Mouse (Mus musculus) E14TG2a.4 (cell line): ENCODE data around the gene Rps6kc1.
A peak's percentile ranks its signal among the peaks of the same experiment; 100 is the strongest.

Source experiments
- H3K27me3 ChIP-seq: 2 replicates; pipeline ENCODE4 v1.6.1; 2014; ENCODE audit warnings: low read length, control low read depth; ENCODE audit not compliant: insufficient read depth
- H3K36me3 ChIP-seq: 2 replicates; pipeline ENCODE4 v1.6.1; 2014; ENCODE audit warnings: low read length, control low read depth; ENCODE audit not compliant: insufficient read depth
- H3K4me1 ChIP-seq: replicated peaks from 2 replicates; pipeline ENCODE4 v1.6.1; 2014; ENCODE audit warnings: low read depth, low read length, control low read depth
- H3K4me3 ChIP-seq: replicated peaks from 2 replicates; pipeline ENCODE4 v1.5.1; 2014; ENCODE audit warnings: mild to moderate bottlenecking, low read length
- H3K9me3 ChIP-seq: 2 replicates; pipeline ENCODE4 v1.6.1; 2014; ENCODE audit warnings: low read length, control low read depth
- CTCF ChIP-seq: conservative IDR thresholded peaks from 2 replicates; pipeline ENCODE4 v1.5.1; 2014; ENCODE audit warnings: low read length
- NANOG ChIP-seq: IDR thresholded peaks from 2 replicates; pipeline ENCODE4 v1.6.1; 2014; ENCODE audit warnings: borderline replicate concordance, low read length, mixed read lengths
- POU5F1 ChIP-seq: IDR thresholded peaks from 2 replicates; pipeline ENCODE4 v1.6.1; 2014; ENCODE audit warnings: low read length, borderline replicate concordance

Rps6kc1 gene

DNA sequence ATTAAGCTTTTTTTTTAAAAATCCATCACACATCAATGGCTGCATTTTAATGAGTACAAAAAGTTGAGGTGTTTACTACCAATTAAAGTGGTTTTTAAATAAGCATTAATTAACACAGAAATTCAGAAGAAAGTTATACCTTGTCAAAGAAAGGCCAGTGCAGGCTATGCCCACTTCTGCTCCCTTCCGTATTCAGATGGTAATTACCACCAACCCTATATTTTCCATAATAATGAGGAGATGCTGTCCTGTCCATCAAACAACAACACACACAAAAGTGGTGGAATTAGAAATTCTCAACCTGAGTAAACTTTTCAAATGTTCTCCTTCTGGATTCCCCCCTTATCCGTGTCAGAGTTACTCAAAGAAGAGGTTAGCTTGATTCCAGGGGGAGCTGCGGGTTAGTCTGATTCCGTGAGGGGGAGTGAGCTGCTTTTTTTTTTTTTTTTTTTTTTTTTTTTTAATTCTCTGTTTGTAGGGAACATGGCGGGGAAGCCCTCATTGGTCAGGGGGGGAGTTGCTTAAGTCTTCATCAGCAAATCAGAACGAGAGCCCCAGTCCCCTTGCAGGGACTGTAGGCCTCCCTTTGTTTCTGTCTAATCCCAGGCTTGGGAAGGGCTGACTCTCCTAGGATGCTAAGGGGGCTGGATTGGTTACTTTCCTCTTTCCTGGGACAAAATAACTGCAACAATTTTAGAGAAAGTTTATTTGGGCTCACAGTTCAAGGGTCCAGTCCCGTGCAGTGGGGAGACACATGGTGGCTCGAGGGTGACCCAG, 159.6 kb downstream of the Rps6kc1 start:
- no peak overlapping the region for H3K4me3 ChIP-seq
- peaks cover 6% of the 10 kb centered on the region; the same call in 1 of the 2 replicates for H3K27me3 ChIP-seq
- peaks cover 10% of the 10 kb centered on the region for H3K4me1 ChIP-seq
- H3K9me3 ChIP-seq = peaks cover 23% of the 10 kb centered on the region
- no peak for TF ChIP-seq POU5F1
- no peak for TF ChIP-seq CTCF
- TF ChIP-seq NANOG = no peak
- H3K36me3 ChIP-seq = no peaks in the 10 kb centered on the region

DNA sequence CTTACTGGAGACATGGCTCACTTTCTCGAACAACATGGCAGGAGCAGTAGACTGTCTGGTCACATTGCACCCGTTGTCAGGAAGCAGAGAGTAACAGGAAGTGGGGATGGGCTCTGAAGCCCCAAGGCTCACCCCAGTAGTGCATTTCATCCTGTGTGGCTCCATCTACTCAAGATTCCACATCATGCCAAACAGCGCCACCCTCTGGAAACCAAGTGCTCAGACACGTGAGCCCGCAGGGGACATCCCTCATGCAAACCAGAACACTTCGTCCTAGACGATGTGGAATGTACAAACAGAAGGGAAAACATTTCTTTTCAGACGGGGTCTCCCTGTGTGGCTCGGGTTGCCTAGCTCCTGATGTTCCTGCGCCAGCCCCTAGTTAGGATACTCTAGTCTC, 162.6 kb downstream of the Rps6kc1 start:
- H3K4me1 ChIP-seq = peaks cover 14% of the 10 kb centered on the region
- TF ChIP-seq NANOG (no peak), CTCF (peak; percentile 28; the same call in 1 of the 2 replicates), POU5F1 (no peak)
- H3K4me3 ChIP-seq = no peak overlapping the region
- peaks cover 20% of the 10 kb centered on the region for H3K9me3 ChIP-seq
- no peaks in the 10 kb centered on the region for H3K36me3 ChIP-seq
- peaks cover 8% of the 10 kb centered on the region; the same call in 1 of the 2 replicates for H3K27me3 ChIP-seq

DNA sequence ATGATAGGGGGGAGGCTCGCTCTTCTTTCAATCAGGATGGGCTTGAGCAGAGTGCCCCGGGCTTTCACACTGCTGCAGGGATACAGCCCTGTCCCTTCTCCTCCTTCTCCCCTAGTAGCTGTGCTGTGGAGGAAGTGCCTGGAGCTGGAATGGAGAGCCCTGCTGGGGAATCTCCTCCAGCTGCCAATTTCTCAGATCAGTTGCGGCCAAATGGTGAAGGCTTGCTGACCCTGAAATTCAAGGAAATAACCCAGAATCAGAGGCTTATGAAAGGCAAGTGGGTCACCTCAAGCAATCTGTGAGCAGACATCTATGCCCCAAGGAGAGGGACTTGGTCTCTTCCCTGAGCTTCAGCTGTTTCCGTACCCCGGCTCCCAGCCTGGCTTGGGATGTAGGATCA, 170.1 kb downstream of the Rps6kc1 start:
- H3K4me3 ChIP-seq = no peak overlapping the region
- no peaks in the 10 kb centered on the region for H3K27me3 ChIP-seq
- H3K36me3 ChIP-seq = no peaks in the 10 kb centered on the region
- TF ChIP-seq CTCF (no peak), POU5F1 (no peak), NANOG (no peak)
- H3K9me3 ChIP-seq = no peaks in the 10 kb centered on the region
- H3K4me1 ChIP-seq = no peaks in the 10 kb centered on the region

DNA sequence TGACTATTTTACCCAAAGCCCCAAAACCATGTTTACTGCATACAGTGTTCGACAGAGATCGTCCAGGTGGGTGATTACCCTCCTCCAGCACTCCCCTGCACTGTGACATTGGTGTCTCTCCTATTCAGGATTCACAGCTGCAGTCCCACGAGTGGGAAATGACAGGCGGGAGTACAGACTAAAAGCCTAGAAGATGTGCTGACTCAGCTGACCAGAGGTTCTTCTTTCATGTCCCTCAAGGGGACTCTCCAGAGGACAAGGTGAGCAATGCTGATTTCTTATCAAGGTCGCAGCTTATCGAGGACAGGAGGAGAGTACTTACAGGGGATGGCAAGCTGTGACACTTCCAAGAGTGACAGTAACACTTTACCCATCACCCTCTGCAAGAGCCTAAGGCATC, 178.8 kb downstream of the Rps6kc1 start:
- TF ChIP-seq NANOG (no peak), CTCF (no peak), POU5F1 (no peak)
- Histone ChIP-seq H3K36me3 (no peaks in the 10 kb centered on the region), H3K27me3 (peaks cover 4% of the 10 kb centered on the region; the same call in 1 of the 2 replicates), H3K9me3 (no peaks in the 10 kb centered on the region), H3K4me1 (no peaks in the 10 kb centered on the region), H3K4me3 (no peak overlapping the region)

DNA sequence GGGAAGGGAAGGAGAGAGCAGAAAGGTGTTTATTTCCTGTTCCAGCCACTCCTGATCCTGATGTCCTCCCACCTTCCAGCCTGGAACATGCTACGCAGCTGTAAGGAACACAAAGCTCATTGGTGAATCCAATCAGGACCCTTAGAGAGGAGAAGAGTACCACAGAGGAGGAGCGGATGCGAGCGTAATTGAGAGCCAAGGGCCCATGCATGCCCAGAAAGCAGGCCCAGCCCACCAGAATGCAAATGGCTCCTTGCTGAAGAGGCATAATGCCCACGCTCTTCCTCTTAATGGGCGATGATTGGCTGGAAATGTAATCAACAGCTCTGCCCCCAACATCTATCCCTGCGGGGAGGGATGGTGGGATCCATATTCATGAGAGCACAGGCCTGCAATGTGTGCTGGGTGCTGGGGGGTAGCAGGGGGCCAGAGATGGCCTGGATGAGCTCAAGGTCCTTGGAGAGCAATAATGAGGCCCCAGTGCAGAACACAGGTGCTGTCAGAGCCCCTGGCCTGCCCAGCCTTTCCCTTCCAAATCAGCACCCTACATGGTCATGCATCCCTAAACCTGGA, 182.0 kb downstream of the Rps6kc1 start:
- no peaks in the 10 kb centered on the region for H3K36me3 ChIP-seq
- peaks cover 4% of the 10 kb centered on the region; the same call in 1 of the 2 replicates for H3K27me3 ChIP-seq
- no peaks in the 10 kb centered on the region for H3K9me3 ChIP-seq
- no peak overlapping the region for H3K4me3 ChIP-seq
- H3K4me1 ChIP-seq = no peaks in the 10 kb centered on the region
- no peak for TF ChIP-seq NANOG
- no peak for TF ChIP-seq CTCF
- TF ChIP-seq POU5F1 = no peak

DNA sequence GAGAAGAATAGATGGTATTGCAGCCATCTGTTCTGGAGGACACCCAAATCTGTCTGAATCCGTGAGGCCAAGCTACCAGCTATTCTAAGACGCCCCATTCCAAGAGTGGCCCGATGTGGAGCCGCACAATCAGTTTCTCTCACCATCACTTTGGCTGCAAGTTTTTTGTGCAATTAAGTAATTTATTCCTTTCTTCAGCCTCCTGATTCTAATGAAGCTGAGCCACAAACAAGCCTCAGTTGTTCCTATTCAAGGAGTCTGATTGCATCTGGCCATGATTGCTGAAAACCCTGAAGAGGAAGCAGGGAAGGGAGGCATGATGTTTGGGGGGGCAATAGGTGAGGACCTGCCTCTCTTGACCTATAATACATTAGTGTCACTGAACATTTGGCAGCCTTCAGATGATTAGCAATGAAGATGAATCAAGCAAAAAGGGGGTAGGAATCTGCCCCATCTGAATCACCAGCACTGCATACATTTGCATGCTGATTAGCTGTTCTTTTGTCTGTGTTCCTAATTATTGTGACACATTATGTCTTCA, 183.4 kb downstream of the Rps6kc1 start:
- H3K4me1 ChIP-seq = no peaks in the 10 kb centered on the region
- H3K4me3 ChIP-seq = no peak overlapping the region
- TF ChIP-seq POU5F1 = no peak
- peaks cover 11% of the 10 kb centered on the region; the same call in 1 of the 2 replicates for H3K27me3 ChIP-seq
- no peaks in the 10 kb centered on the region for H3K36me3 ChIP-seq
- H3K9me3 ChIP-seq = no peaks in the 10 kb centered on the region

DNA sequence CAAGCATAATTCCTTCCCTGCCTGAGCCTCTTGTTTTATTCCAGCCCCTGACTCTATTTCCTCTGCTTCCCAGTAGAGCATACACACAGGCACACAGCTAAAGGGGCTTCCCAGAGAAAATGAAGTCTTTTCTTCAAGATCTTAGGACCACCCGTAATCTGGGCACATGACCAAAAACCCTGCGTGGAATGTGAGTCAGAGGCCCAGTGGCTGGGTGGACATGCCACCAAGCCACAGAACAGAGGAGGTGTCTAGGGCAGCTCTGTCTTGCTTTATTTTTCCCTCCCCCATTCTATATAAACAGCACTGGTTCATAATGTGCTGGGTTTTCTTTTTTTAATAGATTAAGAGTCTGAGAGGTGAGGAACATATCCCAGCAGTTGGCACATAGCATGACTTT, 184.2 kb downstream of the Rps6kc1 start:
- Histone ChIP-seq H3K4me3 (no peak overlapping the region), H3K9me3 (no peaks in the 10 kb centered on the region), H3K27me3 (peaks cover 11% of the 10 kb centered on the region; the same call in 1 of the 2 replicates), H3K4me1 (no peaks in the 10 kb centered on the region), H3K36me3 (no peaks in the 10 kb centered on the region)
- TF ChIP-seq NANOG (no peak), POU5F1 (no peak), CTCF (no peak)

DNA sequence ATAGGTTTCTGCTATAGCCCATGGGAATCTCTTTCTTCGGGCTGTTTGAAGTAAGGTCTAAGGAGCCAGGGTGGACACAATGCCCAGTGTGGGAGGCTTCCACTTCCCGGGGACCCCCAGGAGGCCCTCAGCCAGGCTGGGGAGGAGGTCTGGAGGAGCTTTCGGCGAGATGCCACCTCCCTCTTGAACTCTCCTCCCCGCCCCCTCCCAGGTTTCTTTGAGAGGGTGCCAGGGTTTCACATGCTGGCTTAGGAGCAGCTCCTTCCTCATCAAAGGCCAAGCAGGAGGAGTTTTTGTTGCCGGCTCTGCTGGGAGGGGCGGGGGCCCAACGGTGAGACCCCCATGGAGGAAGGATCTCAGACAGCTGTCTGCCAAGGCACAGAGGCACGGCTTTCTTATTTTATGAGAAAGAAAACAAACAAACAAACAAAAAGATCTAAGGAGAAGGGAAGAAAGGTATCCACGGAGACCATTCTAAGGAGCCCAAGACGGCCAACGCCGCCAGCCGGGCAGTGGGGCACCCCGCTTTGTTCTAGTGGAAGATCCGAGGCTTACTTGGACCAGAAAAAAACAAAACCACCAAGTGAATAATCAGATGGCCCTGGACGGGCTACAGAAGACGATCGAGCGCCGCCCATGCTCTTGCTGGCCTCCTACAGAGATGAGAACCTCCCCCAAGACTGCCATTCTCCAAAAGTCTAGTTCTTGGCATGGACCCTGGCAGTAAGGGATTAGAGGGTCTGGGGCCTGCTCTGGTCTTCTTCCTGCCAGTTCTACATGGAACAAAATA, 186.8 kb downstream of the Rps6kc1 start:
- Histone ChIP-seq H3K36me3 (no peaks in the 10 kb centered on the region), H3K4me1 (no peaks in the 10 kb centered on the region), H3K27me3 (peaks cover 8% of the 10 kb centered on the region; the same call in 1 of the 2 replicates), H3K4me3 (no peak overlapping the region), H3K9me3 (no peaks in the 10 kb centered on the region)
- TF ChIP-seq NANOG = no peak
- TF ChIP-seq POU5F1 = no peak
- TF ChIP-seq CTCF = no peak
